Mouse (Mus musculus): Measurements from ENCODE around the gene Rnf185. TPM values are rescaled to one million over a fixed set of nuclear protein-coding genes. Genes with fewer than 3 reads are reported as not detected.

The Rnf185 gene
- 27.3 and 30.9 TPM in 2 replicates for polyA plus RNA-seq (2011; ENCODE audit: insufficient read length, low read depth, missing spikeins)

GRCm38 (mm10) chr11:3452167-3452639 lies at the start of gene Rnf185:
TSS of gene Rnf185 (minus strand) at chr11:3452363.
- TF ChIP-seq POLR2A (IDR thresholded peaks at IDR 0.05; ENCODE audit: low read depth, low read length) (peak; percentile 92), CTCF (IDR thresholded peaks at IDR 0.05; ENCODE audit: borderline replicate concordance, insufficient read depth, low read length) (no peak)
- H3K27ac ChIP-seq (ENCODE audit: insufficient read depth, low read length) = peak within 1 kb of the TSS; percentile 88
- peak within 1 kb of the TSS; percentile 97 for H3K4me3 ChIP-seq (ENCODE audit: insufficient read depth, low read length)
- H3K4me1 ChIP-seq (ENCODE audit: control insufficient read depth, insufficient read depth, low read length) = 0 out of 2 replicates have a peak, but pooled peaks cover 2% of the 10 kb centered on the region

- no peak for TF ChIP-seq CTCF (IDR thresholded peaks at IDR 0.05; ENCODE audit: borderline replicate concordance, insufficient read depth, low read length)
- H3K4me1 ChIP-seq (ENCODE audit: control insufficient read depth, insufficient read depth, low read length) = no peaks in the 10 kb centered on the region
- no peak overlapping the region for H3K27ac ChIP-seq (ENCODE audit: insufficient read depth, low read length)
- H3K4me3 ChIP-seq (ENCODE audit: insufficient read depth, low read length) = no peak overlapping the region
Measured at GRCm38 (mm10) chr11:3497296-3497695, 45.1 kb upstream of the Rnf185 start.

GRCm38 (mm10) chr11:3496756-3497155 lies 44.6 kb upstream of the Rnf185 start:
- H3K4me1 ChIP-seq (ENCODE audit: control insufficient read depth, insufficient read depth, low read length) = no peaks in the 10 kb centered on the region
- H3K4me3 ChIP-seq (ENCODE audit: insufficient read depth, low read length) = no peak overlapping the region
- TF ChIP-seq CTCF (IDR thresholded peaks at IDR 0.05; ENCODE audit: borderline replicate concordance, insufficient read depth, low read length) (no peak), POLR2A (IDR thresholded peaks at IDR 0.05; ENCODE audit: low read depth, low read length) (no peak)
- H3K27ac ChIP-seq (ENCODE audit: insufficient read depth, low read length) = no peak overlapping the region

GRCm38 (mm10) chr11:3495496-3495895 lies 43.3 kb upstream of the Rnf185 start:
- H3K27ac ChIP-seq (ENCODE audit: insufficient read depth, low read length) = no peak overlapping the region
- TF ChIP-seq CTCF (IDR thresholded peaks at IDR 0.05; ENCODE audit: borderline replicate concordance, insufficient read depth, low read length) (no peak), POLR2A (IDR thresholded peaks at IDR 0.05; ENCODE audit: low read depth, low read length) (no peak)
- no peaks in the 10 kb centered on the region for H3K4me1 ChIP-seq (ENCODE audit: control insufficient read depth, insufficient read depth, low read length)
- no peak overlapping the region for H3K4me3 ChIP-seq (ENCODE audit: insufficient read depth, low read length)

- no peak overlapping the region for H3K4me3 ChIP-seq (ENCODE audit: insufficient read depth, low read length)
- no peak for TF ChIP-seq POLR2A (IDR thresholded peaks at IDR 0.05; ENCODE audit: low read depth, low read length)
- TF ChIP-seq CTCF (IDR thresholded peaks at IDR 0.05; ENCODE audit: borderline replicate concordance, insufficient read depth, low read length) = no peak
- no peak overlapping the region for H3K27ac ChIP-seq (ENCODE audit: insufficient read depth, low read length)
- no peaks in the 10 kb centered on the region for H3K4me1 ChIP-seq (ENCODE audit: control insufficient read depth, insufficient read depth, low read length)
Measured at GRCm38 (mm10) chr11:3494857-3495256, 42.7 kb upstream of the Rnf185 start.

GRCm38 (mm10) chr11:3492748-3493147 lies 40.6 kb upstream of the Rnf185 start:
- no peak overlapping the region for H3K27ac ChIP-seq (ENCODE audit: insufficient read depth, low read length)
- TF ChIP-seq POLR2A (IDR thresholded peaks at IDR 0.05; ENCODE audit: low read depth, low read length) = no peak
- no peak for TF ChIP-seq CTCF (IDR thresholded peaks at IDR 0.05; ENCODE audit: borderline replicate concordance, insufficient read depth, low read length)

GRCm38 (mm10) chr11:3489036-3489435 lies 36.9 kb upstream of the Rnf185 start:
- no peaks in the 10 kb centered on the region for H3K4me1 ChIP-seq (ENCODE audit: control insufficient read depth, insufficient read depth, low read length)
- no peak overlapping the region for H3K27ac ChIP-seq (ENCODE audit: insufficient read depth, low read length)
- TF ChIP-seq CTCF (IDR thresholded peaks at IDR 0.05; ENCODE audit: borderline replicate concordance, insufficient read depth, low read length) (no peak), POLR2A (IDR thresholded peaks at IDR 0.05; ENCODE audit: low read depth, low read length) (no peak)
- H3K4me3 ChIP-seq (ENCODE audit: insufficient read depth, low read length) = no peak overlapping the region

More at GRCm38 (mm10) chr11:3492748-3493147, 40.6 kb upstream of the Rnf185 start:
- no peaks in the 10 kb centered on the region for H3K4me1 ChIP-seq (ENCODE audit: control insufficient read depth, insufficient read depth, low read length)
- H3K4me3 ChIP-seq (ENCODE audit: insufficient read depth, low read length) = no peak overlapping the region

GRCm38 (mm10) chr11:3487952-3488570 lies 35.9 kb upstream of the Rnf185 start, which contains the start of gene Pla2g3:
TSS of gene Pla2g3 (plus strand) at chr11:3488284.
- Histone ChIP-seq H3K4me3 (ENCODE audit: insufficient read depth, low read length) (no peak within 1 kb of the TSS), H3K4me1 (ENCODE audit: control insufficient read depth, insufficient read depth, low read length) (no peaks in the 10 kb centered on the region), H3K27ac (ENCODE audit: insufficient read depth, low read length) (no peak within 1 kb of the TSS)
- TF ChIP-seq POLR2A (IDR thresholded peaks at IDR 0.05; ENCODE audit: low read depth, low read length) (no peak), CTCF (IDR thresholded peaks at IDR 0.05; ENCODE audit: borderline replicate concordance, insufficient read depth, low read length) (no peak)

- Histone ChIP-seq H3K4me1 (ENCODE audit: control insufficient read depth, insufficient read depth, low read length) (peaks cover 5% of the 10 kb centered on the region), H3K4me3 (ENCODE audit: insufficient read depth, low read length) (no peak overlapping the region), H3K27ac (ENCODE audit: insufficient read depth, low read length) (no peak overlapping the region)
- TF ChIP-seq POLR2A (IDR thresholded peaks at IDR 0.05; ENCODE audit: low read depth, low read length) = no peak
- TF ChIP-seq CTCF (IDR thresholded peaks at IDR 0.05; ENCODE audit: borderline replicate concordance, insufficient read depth, low read length) = no peak
Measured at GRCm38 (mm10) chr11:3486349-3486748, 34.2 kb upstream of the Rnf185 start.

- peaks cover 5% of the 10 kb centered on the region for H3K4me1 ChIP-seq (ENCODE audit: control insufficient read depth, insufficient read depth, low read length)
- H3K4me3 ChIP-seq (ENCODE audit: insufficient read depth, low read length) = no peak overlapping the region
- no peak for TF ChIP-seq CTCF (IDR thresholded peaks at IDR 0.05; ENCODE audit: borderline replicate concordance, insufficient read depth, low read length)
- no peak for TF ChIP-seq POLR2A (IDR thresholded peaks at IDR 0.05; ENCODE audit: low read depth, low read length)
- no peak overlapping the region for H3K27ac ChIP-seq (ENCODE audit: insufficient read depth, low read length)
Measured at GRCm38 (mm10) chr11:3483980-3484642, 31.9 kb upstream of the Rnf185 start.

Measured in embryonic fibroblast, embryonic 13.5 days (primary cell).